Mouse (Mus musculus) monocyte, adult 2 months (primary cell): ENCODE data around the gene Gm20388.

Experiments
- DNase-seq, 2 experiments: peaks; one replicate each; pipeline ENCODE4 v3.0.0; 2022; ENCODE audit warnings: low spot score in 2 of 2, low read depth in 1 of 2

Gm20388 gene

GRCm38 (mm10) chr8:120248031-120248430 lies 337.4 kb downstream of the Gm20388 start:
- no peak for DNase-seq

GRCm38 (mm10) chr8:120248451-120248850 lies 337.8 kb downstream of the Gm20388 start:
- no peak for DNase-seq

- no peak for DNase-seq
Measured at GRCm38 (mm10) chr8:120249800-120250336, 339.2 kb downstream of the Gm20388 start.

GRCm38 (mm10) chr8:120250750-120251410 lies 340.2 kb downstream of the Gm20388 start:
- no peak for DNase-seq

GRCm38 (mm10) chr8:120251411-120252035 lies 340.9 kb downstream of the Gm20388 start:
- no peak for DNase-seq

- DNase-seq: no peak
Measured at GRCm38 (mm10) chr8:120253626-120254025, 343.0 kb downstream of the Gm20388 start.

GRCm38 (mm10) chr8:120255406-120255987 lies 344.9 kb downstream of the Gm20388 start:
- DNase-seq: no peak

- no peak for DNase-seq
Measured at GRCm38 (mm10) chr8:120256958-120257357, 346.3 kb downstream of the Gm20388 start.

- DNase-seq: no peak
Measured at GRCm38 (mm10) chr8:120259206-120259605, 348.6 kb downstream of the Gm20388 start.

- DNase-seq: no peak
Measured at GRCm38 (mm10) chr8:120260677-120261076, 350.0 kb downstream of the Gm20388 start.

GRCm38 (mm10) chr8:120261338-120262120 lies 350.9 kb downstream of the Gm20388 start:
- no peak for DNase-seq

GRCm38 (mm10) chr8:120263879-120264278 lies 353.2 kb downstream of the Gm20388 start:
- DNase-seq: no peak

- DNase-seq: no peak
Measured at GRCm38 (mm10) chr8:120264388-120264943, 353.8 kb downstream of the Gm20388 start.

- DNase-seq: no peak
Measured at GRCm38 (mm10) chr8:120264944-120265453, 354.4 kb downstream of the Gm20388 start.

- no peak for DNase-seq
Measured at GRCm38 (mm10) chr8:120265471-120265870, 354.8 kb downstream of the Gm20388 start.

GRCm38 (mm10) chr8:120268541-120268980 lies 357.9 kb downstream of the Gm20388 start:
- DNase-seq: no peak

GRCm38 (mm10) chr8:120270449-120270848 lies 359.8 kb downstream of the Gm20388 start:
- no peak for DNase-seq

GRCm38 (mm10) chr8:120273430-120273829 lies 362.8 kb downstream of the Gm20388 start:
- no peak for DNase-seq

GRCm38 (mm10) chr8:120276051-120276890 lies 365.6 kb downstream of the Gm20388 start:
- DNase-seq: peak; percentile 47 to 62

GRCm38 (mm10) chr8:120276891-120277426 lies 366.3 kb downstream of the Gm20388 start:
- DNase-seq: no peak
